Mouse (Mus musculus): Measurements from ENCODE around the gene Slc7a1.
A peak's percentile ranks its signal among the peaks of the same experiment; 100 is the strongest.
"Not testable (repeated sequence)": the region's sequence is repeated elsewhere in the genome, so short reads cannot be mapped to it uniquely, and the experiment has no call there.

Gene Slc7a1

GRCm38 (mm10) chr5:148366455-148366854 is 33.2 kb downstream of the Slc7a1 start:
- DNase-seq = no peak

- peak in 1 of 2 experiments; percentile 26 for DNase-seq
Measured at GRCm38 (mm10) chr5:148363441-148364113, 36.1 kb downstream of the Slc7a1 start.

GRCm38 (mm10) chr5:148362296-148362695 is 37.4 kb downstream of the Slc7a1 start:
- DNase-seq = no peak

- DNase-seq = no peak
Measured at GRCm38 (mm10) chr5:148361759-148362010, 38.0 kb downstream of the Slc7a1 start.

- DNase-seq = no peak
Measured at GRCm38 (mm10) chr5:148360922-148361758, 38.6 kb downstream of the Slc7a1 start.

- no peak for DNase-seq
Measured at GRCm38 (mm10) chr5:148359131-148359530, 40.6 kb downstream of the Slc7a1 start.

- DNase-seq = no peak
Measured at GRCm38 (mm10) chr5:148357168-148357567, 42.5 kb downstream of the Slc7a1 start.

GRCm38 (mm10) chr5:148355822-148356221 is 43.9 kb downstream of the Slc7a1 start:
- no peak for DNase-seq

GRCm38 (mm10) chr5:148354536-148354935 is 45.2 kb downstream of the Slc7a1 start:
- DNase-seq = no peak

GRCm38 (mm10) chr5:148353429-148353828 is 46.3 kb downstream of the Slc7a1 start:
- no peak for DNase-seq

- DNase-seq = peak; percentile 53 to 64
Measured at GRCm38 (mm10) chr5:148349327-148350011, 50.2 kb downstream of the Slc7a1 start.

GRCm38 (mm10) chr5:148348153-148348552 is 51.6 kb downstream of the Slc7a1 start:
- peak; percentile 46 to 59 for DNase-seq

- DNase-seq = peak in 1 of 2 experiments; percentile 35
Measured at GRCm38 (mm10) chr5:148346543-148346942, 53.2 kb downstream of the Slc7a1 start.

GRCm38 (mm10) chr5:148344374-148344773 is 55.3 kb downstream of the Slc7a1 start:
- no peak for DNase-seq

- no peak for DNase-seq
Measured at GRCm38 (mm10) chr5:148342061-148342741, 57.5 kb downstream of the Slc7a1 start.

- no peak for DNase-seq
Measured at GRCm38 (mm10) chr5:148339126-148339525, 60.6 kb downstream of the Slc7a1 start.

- peak; percentile 92 to 94 for DNase-seq
Measured at GRCm38 (mm10) chr5:148332622-148332974, 67.1 kb downstream of the Slc7a1 start.

GRCm38 (mm10) chr5:148331926-148332621 is 67.6 kb downstream of the Slc7a1 start:
- DNase-seq = peak in 1 of 2 experiments; percentile 52

GRCm38 (mm10) chr5:148331229-148331776 is 68.4 kb downstream of the Slc7a1 start:
- peak; percentile 34 to 36 for DNase-seq

GRCm38 (mm10) chr5:148328982-148329381 is 70.7 kb downstream of the Slc7a1 start:
- no peak for DNase-seq

GRCm38 (mm10) chr5:148326295-148326694 is 73.4 kb downstream of the Slc7a1 start:
- DNase-seq = not testable (repeated sequence)

- peak; percentile 77 to 84 for DNase-seq
Measured at GRCm38 (mm10) chr5:148325317-148325885, 74.3 kb downstream of the Slc7a1 start.

All from cerebellum, postnatal 10 days (tissue).